Mouse (Mus musculus) spleen, adult 2 months (tissue): ENCODE results near the gene Myh6. TPM values are rescaled to one million over a fixed set of nuclear protein-coding genes. Genes with fewer than 3 reads are reported as not detected.

Source experiments
- DNase-seq, 2 experiments: peaks; one replicate each; pipeline versions ENCODE4 v3.0.0 to v3.0.0-alpha.2; 2012 to 2021; ENCODE audit warnings: low spot score in 2 of 2, low read depth in 1 of 2
- H3K27ac ChIP-seq: fragments of 200-500 bp; 2 replicates; pipeline ENCODE4 v1.5.1; 2012; ENCODE audit warnings: low read length, inconsistent platforms; ENCODE audit not compliant: insufficient read depth
- H3K27me3 ChIP-seq: fragments of 200-500 bp; 2 replicates; pipeline ENCODE4 v1.6.1; 2012; ENCODE audit warnings: mild to moderate bottlenecking, moderate library complexity, low read length, inconsistent platforms; ENCODE audit not compliant: control insufficient read depth, insufficient read depth
- H3K36me3 ChIP-seq: fragments of 200-500 bp; 2 replicates; pipeline ENCODE4 v1.6.1; 2012; ENCODE audit warnings: mild to moderate bottlenecking, low read length, inconsistent platforms; ENCODE audit not compliant: control insufficient read depth, insufficient read depth
- H3K4me1 ChIP-seq: fragments of 200-500 bp; 2 replicates; pipeline ENCODE4 v1.6.1; 2011; ENCODE audit warnings: inconsistent platforms; ENCODE audit not compliant: control insufficient read depth, insufficient read depth, insufficient read length
- H3K4me3 ChIP-seq: fragments of 200-500 bp; 2 replicates; pipeline ENCODE4 v1.5.1; 2011; ENCODE audit warnings: mild to moderate bottlenecking, inconsistent platforms; ENCODE audit not compliant: insufficient read depth, insufficient read length; ENCODE audit errors: extremely low read depth
- CTCF ChIP-seq: fragments of 200-500 bp; IDR thresholded peaks from 2 replicates; pipeline ENCODE4 v1.5.1; 2011; ENCODE audit warnings: mild to moderate bottlenecking, inconsistent platforms; ENCODE audit not compliant: insufficient read depth, insufficient read length, insufficient replicate concordance; ENCODE audit errors: extremely low read depth
- POLR2A ChIP-seq: fragments of 200-500 bp; IDR thresholded peaks from 2 replicates; pipeline ENCODE4 v1.6.1; 2011; ENCODE audit warnings: low read depth, low read length, inconsistent platforms
- WGBS: fragments of 180-500 bp; shearing (Covaris S2); methylation state at CpG from one replicate; pipeline ENCODE4 v1.1.7; 2018; 5-methylcytosine and 5-hydroxymethylcytosine counted together
- polyA plus RNA-seq: library from polyadenylated mRNA; depleted of rRNA; stranded (reverse); fragments of >200 nt; gene quantifications from 2 replicates; pipeline ENCODE4 v1.2.3, GENCODE M21; 2012

Myh6 gene
- polyA plus RNA-seq, 1 experiment = 0.61 TPM

DNA sequence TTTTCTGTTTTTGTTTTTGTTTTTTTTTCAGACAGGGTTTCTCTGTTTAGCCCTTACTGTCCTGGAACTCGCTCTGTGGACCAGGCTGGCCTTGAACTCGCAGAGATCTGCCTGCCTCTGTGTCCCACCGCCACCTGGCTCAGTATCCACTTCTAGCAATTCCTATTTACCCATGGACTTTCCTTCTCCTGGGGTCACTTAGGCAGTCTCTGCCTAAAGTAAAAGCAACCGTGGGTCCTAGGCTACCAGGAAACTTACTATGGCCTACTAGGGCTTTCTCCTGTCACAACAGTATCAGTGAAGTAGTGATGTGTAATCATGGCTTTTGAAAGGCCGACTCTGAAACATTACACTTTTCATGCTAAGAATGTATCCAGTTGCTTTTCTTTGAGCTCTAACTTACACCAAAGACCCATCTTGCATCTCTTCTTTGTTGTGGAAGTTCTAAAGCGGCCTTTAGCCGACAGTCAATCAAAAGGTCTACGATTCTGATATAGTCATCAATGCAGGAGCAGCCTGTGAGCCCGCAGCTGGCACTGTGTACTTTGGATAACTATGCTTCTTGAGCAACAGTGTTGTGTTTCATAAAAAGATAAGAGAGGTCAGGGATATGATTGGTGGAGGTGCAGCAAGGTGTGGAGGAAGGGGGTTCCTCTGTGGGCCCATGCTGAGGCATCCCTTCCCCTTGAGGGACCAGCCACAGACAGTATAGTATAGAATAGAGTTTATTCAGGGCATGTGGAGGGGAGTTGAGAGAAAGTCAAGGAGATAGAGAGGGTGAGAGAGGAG lies 40.6 kb upstream of the Myh6 start:
- Histone ChIP-seq H3K36me3 (no peaks in the 10 kb centered on the region), H3K27ac (no peak overlapping the region), H3K27me3 (no peaks in the 10 kb centered on the region), H3K4me3 (no peak overlapping the region), H3K4me1 (no peaks in the 10 kb centered on the region)
- 90% methylated on average over 9 of the region's 9 CpGs for WGBS
- TF ChIP-seq CTCF (no peak), POLR2A (no peak)
- DNase-seq = no peak

- DNase-seq = no peak
- Histone ChIP-seq H3K4me1 (no peaks in the 10 kb centered on the region), H3K36me3 (no peaks in the 10 kb centered on the region), H3K27me3 (no peaks in the 10 kb centered on the region), H3K27ac (no peak overlapping the region), H3K4me3 (no peak overlapping the region)
- 82% methylated on average over 3 of the region's 3 CpGs for WGBS
- no peak for TF ChIP-seq POLR2A
- TF ChIP-seq CTCF = no peak
Observed at GRCm38 (mm10) chr14:55006541-55006940, 39.8 kb upstream of the Myh6 start.

DNA sequence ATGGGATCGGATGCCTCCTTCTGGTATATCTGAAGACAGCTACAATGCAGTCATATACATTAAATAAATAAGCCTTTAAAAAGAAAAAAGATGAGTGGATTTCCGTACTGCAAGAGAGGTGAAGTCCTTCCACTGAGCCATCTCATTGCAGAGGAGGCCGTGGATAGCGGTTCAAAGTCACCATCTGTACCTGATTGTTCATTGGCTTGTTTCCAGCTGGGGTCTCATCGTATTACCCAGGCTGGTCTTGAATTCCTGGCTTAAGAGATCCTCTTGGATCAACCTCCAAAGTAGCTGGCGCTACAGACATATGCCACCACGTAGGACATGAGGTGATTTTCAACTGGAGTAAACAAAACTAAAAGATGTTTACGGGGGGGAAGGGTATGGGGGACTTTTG lies 39.2 kb upstream of the Myh6 start:
- TF ChIP-seq CTCF (no peak), POLR2A (no peak)
- no peaks in the 10 kb centered on the region for H3K27me3 ChIP-seq
- H3K36me3 ChIP-seq = no peaks in the 10 kb centered on the region
- 92% methylated on average over 8 of the region's 8 CpGs for WGBS
- H3K4me3 ChIP-seq = no peak overlapping the region
- H3K27ac ChIP-seq = no peak overlapping the region
- H3K4me1 ChIP-seq = no peaks in the 10 kb centered on the region
- DNase-seq = no peak

- DNase-seq = no peak
- TF ChIP-seq POLR2A = no peak
- no peak for TF ChIP-seq CTCF
- no peak overlapping the region for H3K4me3 ChIP-seq
- no peaks in the 10 kb centered on the region for H3K36me3 ChIP-seq
- no peaks in the 10 kb centered on the region for H3K27me3 ChIP-seq
- no peak overlapping the region for H3K27ac ChIP-seq
- no peaks in the 10 kb centered on the region for H3K4me1 ChIP-seq
- WGBS = 91% methylated on average over 2 of the region's 2 CpGs
Observed at GRCm38 (mm10) chr14:55005506-55005905, 38.8 kb upstream of the Myh6 start.

DNA sequence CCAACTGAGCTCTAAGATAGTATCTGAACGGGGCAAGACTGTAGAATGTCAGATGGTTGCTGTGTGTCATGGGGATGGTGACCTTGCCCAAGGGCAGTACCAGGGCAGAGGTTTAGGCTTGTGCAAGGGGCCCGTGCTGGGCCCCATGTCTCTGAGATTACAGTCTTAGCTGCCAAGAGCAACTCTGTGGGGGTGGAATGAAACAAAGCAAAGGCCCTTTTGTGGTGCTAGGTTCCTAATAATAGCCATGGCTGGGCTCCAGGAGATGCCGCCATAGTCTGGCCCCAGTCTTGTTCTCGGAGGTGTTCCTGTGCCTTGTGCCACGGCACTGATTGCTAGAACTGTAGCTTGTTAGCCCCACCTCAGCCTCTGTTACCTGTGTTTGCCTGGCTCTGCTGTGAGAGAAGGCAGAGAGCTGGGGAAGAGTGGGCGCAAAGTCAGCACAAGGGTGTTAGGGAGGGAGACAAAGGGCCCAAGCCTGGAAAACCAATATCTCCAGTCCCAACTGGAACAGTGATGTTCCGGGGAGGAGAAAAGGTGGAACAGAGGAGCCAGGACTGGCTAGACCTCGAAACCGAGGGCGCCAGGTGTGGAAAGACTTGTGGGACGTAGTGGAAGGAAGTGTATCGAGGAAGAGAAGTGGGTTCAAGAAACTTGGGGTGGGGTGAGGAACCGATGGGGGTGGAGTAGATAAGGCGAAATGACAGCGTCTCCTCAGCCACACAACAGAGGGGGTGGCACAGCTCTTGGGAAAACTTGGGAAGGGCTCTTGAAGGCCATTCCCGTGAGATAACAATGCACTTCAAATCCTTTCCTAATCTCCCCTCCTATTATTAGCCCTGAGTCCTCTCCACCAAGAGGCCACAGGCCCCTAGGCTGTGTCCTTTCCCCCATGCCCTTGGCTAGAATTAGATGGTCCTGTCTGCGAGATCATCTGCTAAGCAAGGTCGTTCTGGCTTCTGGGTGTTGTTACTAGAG lies 37.4 kb upstream of the Myh6 start:
- H3K4me3 ChIP-seq = no peak overlapping the region
- DNase-seq = no peak
- WGBS = 71% methylated on average over 18 of the region's 18 CpGs
- no peaks in the 10 kb centered on the region for H3K27me3 ChIP-seq
- H3K4me1 ChIP-seq = no peaks in the 10 kb centered on the region
- no peaks in the 10 kb centered on the region for H3K36me3 ChIP-seq
- H3K27ac ChIP-seq = no peak overlapping the region
- no peak for TF ChIP-seq POLR2A
- TF ChIP-seq CTCF = no peak

- Histone ChIP-seq H3K27ac (no peak overlapping the region), H3K36me3 (no peaks in the 10 kb centered on the region), H3K4me1 (no peaks in the 10 kb centered on the region), H3K4me3 (no peak overlapping the region), H3K27me3 (no peaks in the 10 kb centered on the region)
- TF ChIP-seq CTCF (no peak), POLR2A (no peak)
- no peak for DNase-seq
- WGBS = 67% methylated on average over 7 of the region's 7 CpGs
Observed at GRCm38 (mm10) chr14:55002687-55003120, 36.0 kb upstream of the Myh6 start.
